Mouse (Mus musculus) layer of hippocampus, postnatal 10 days (tissue): Measurements from ENCODE around the gene Ifitm1. TPM values are rescaled to one million over a fixed set of nuclear protein-coding genes. Genes with fewer than 3 reads are reported as not detected.
"Not testable (repeated sequence)": the region's sequence is repeated elsewhere in the genome, so short reads cannot be mapped to it uniquely, and the experiment has no call there.

ENCODE experiments used
- DNase-seq, 2 experiments: peaks; one replicate each; pipeline ENCODE4 v3.0.0; 2021; ENCODE audit warnings: low spot score in 2 of 2
- total RNA-seq, 2 experiments: library from RNA; stranded (reverse); gene quantifications; 2 replicates each; pipeline ENCODE4 v1.2.3; 2021

Gene Ifitm1
- total RNA-seq, 2 experiments from 2014 or later, result 3.6 to 5.5 TPM

DNA sequence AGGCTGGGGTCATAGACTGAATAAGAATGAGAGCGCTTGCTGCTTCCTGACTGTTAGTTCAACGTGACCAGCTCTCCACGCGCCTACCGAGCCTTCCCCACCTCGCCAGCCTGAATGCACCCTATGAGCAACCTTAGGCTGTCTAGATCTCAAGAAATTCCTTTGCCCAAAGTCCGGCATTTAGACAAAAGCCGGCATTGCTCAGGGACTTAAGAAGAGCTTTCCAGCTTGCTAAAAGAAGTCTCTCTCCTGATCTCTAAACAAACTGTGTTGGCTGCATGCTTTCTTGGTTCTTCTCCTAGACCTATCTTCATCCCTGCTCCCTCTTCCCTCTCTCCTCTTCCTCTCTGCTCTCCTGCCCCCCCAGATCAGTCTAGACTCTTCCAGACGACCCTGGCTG is 7.9 kb downstream of the Ifitm1 start:
- DNase-seq, result no peak

GRCm38 (mm10) chr7:140975465-140975864 is 8.4 kb downstream of the Ifitm1 start:
- DNase-seq, result no peak

- not testable (repeated sequence) for DNase-seq
Measured at GRCm38 (mm10) chr7:140976720-140977119, 9.7 kb downstream of the Ifitm1 start.

DNA sequence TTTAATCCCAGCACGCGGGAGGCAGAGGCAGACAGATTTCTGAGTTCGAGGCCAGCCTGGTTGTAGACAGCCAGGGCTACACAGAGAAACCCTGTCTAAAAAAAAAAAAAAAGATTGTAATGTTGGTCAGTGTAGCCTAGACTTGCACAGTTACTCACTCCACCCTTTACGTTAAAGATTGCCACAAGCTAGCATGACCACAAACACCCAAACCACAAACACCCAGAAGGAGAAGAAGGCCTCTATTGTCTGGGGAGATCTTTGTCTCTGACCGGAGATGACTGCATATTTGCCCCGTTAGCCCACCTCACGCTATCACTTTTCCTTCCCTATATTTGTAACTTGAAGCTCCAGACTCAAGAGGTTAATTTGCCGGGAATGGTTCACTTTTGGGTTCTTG is 14.7 kb downstream of the Ifitm1 start:
- DNase-seq, result no peak

DNA sequence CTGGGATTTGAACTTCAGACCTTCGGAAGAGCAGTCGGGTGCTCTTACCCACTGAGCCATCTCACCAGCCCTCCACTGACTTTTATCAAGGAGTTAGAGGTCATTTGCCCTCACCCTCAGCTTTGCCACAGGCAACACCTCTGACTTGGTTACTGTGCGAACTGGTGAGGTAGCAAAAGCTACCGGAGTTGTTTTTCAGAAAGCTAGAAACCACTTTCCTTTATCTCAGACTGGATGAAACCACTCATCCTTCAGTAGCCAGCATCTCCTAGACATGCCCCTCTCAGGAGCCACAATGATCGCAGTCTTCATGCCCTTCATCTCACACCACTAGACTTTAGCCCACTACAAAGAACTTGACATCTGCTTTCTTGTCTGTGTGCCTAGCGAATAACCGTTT is 15.9 kb downstream of the Ifitm1 start:
- no peak for DNase-seq

GRCm38 (mm10) chr7:140987182-140988138 is 20.4 kb downstream of the Ifitm1 start:
- no peak for DNase-seq

DNA sequence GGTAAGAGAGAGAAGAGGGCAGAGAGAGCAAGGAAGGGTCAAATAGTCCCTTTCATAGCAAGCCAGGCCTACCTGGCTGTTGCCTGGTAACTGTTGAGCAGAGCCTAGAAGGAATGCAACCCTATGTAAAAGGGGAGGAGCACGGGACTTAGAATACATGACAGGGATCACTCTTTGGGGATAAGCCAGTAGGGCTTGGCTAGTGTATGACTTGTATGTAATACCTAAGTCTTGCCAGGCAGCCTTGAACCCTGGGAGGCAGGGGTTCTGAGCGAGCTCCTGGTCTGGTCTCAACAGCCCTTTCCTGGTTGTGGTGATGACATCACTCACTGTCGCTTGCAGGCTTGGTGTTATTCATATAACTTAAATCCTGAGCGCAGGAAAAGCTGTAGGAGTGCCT is 22.0 kb downstream of the Ifitm1 start:
- DNase-seq, result no peak

DNA sequence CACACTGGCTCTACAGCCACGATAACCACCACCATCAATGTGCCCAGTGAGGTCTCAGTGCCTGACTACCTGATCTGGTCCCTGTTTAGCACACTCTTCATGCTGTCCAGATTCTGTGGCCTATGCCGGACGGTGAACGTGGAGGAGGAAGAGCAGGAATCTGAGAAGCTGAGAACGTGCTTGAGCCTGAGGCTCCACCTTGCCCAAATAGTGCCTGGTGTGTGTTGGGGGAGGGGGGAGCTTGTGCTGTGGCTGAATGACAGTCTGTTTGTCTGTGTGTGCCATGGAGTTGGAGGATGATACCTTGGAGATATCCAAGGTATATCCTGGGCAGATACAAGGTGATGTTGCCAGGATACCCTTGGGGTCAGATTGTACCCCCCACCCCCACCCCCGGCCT is 23.2 kb downstream of the Ifitm1 start:
- no peak for DNase-seq

DNA sequence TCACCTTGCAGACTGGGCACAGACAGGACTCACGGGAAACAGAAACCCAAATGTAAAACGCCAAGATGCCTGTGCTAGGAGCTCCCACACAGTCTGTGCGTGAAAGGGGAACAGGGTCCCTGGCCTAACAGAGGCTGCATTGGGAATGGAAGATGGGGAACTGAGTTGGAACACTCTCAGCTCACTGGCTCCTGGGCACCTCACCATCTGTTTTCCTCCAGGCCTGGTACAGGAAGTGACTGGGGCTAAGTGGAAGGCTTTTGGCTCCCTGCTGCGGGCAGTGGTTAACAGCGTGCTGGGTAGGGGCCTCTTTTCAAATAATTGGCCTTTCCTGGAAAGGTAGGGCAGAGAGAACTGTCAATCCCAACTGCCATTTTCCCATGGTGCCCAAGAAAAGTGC is 23.6 kb downstream of the Ifitm1 start:
- DNase-seq, result no peak

DNA sequence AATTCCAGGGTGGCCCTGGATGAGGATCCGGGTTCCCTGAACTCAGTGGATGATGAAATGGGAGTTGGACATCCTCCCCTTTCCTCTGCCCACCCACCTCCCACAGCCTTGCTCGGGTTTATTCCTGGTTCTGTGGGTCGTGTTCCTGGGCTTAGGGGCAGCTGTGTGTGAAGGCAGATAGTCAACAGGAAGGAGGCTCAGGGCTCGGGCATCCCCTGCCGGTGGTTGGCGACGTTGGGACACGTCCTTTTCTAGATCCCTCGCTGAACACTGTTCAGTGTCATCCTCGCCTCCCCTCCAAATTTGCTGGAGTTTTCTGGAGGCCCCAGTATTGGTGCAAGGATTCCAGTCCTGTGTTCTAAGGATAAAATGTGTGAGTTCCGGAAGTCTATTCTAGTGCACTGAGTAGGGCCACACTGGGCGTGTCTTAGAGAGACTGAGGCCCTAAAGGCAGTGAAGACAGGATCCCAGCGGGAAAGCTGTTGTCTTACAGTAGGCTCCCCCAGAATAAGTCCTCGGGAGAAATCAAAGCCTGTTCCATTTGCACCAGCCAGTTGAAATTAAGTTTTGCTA is 24.2 kb downstream of the Ifitm1 start:
- DNase-seq, result no peak

DNA sequence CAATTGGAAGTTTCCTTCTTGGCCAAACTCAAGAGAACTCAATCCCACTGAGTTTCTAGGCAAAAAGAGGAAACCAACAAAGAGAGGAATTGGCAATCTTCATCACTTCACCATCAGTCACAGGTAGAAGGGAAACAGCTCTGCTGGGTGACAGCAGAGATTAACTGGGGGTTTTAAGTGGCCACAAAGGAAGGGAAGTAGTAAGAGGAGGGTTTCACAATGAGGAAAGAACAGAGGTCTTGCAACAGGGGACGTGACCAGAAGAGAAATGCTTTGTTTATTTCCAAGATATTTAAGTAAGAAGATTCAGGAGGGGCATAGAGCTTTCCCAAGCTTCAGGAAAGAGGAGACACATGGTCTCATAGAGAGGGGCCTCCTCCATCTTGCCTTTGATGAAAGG is 30.8 kb downstream of the Ifitm1 start:
- DNase-seq, result no peak

- no peak for DNase-seq
Measured at GRCm38 (mm10) chr7:140998853-140999700, 32.1 kb downstream of the Ifitm1 start.

- no peak for DNase-seq
Measured at GRCm38 (mm10) chr7:141000881-141001708, 34.1 kb downstream of the Ifitm1 start.

GRCm38 (mm10) chr7:141003248-141004010 is 36.4 kb downstream of the Ifitm1 start:
- DNase-seq, result no peak

DNA sequence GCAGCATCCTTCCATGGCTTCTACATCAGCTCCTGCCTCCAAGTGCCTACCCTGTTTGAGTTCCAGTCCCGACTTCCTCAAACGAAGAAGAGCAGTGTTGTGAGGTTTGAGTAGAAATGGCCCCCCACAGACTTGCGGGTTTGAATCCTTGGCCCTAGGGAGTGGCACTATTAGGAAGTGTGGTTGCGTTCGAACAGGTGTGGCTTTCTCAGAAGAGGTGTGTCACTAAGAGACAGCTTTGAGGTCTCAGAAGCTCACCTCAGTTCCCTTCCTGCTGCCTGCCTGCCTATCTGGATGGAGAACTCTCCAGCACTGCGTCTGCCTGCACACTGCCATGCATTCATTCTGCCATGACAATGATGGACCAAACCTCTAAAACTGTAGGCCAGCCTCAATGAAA is 39.4 kb downstream of the Ifitm1 start:
- DNase-seq, result no peak

DNA sequence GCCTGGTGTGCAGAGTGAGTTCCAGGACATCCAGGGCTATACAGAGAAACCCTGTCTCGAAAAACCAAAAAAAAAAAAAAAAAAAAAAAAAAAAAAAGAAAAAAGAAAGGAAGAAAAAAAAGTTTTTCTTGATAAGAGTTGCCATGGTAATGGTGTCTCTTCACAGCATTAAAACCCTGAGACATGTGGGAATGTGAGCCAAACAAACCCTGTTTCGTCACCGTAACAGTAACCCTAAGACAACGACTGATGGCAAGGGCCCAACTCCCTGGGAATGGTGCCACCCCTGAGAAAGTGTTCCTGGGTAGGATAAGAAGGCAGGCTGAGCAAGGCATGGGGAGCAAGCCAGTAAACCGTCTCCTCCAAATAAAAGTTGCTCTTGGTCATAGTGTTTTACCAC is 39.9 kb downstream of the Ifitm1 start:
- DNase-seq, result peak; percentile 33 to 42

DNA sequence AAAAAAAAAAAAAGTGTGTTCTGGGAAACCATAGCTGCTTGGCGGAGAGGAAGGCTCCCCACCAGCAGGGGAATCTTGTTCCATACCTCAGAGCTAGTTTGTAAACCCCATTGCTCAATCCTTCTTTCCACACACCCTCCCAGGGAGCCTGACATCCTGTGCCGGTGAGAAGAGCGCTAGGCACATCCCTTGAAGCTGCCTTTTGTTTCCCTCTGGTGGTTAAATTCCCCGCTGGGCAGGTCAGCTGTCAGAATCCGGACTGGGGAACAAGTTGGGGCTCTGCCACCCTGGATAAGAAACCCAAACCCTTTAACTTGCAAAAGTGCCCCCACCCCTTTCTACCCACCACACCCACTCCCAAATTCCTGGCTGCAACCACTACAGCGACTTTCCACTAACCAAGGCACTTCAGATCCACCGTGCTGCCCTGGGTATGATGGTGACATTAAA is 41.3 kb downstream of the Ifitm1 start:
- peak in 1 of 2 experiments; percentile 16 for DNase-seq

- DNase-seq, result peak; percentile 67 to 69
Measured at GRCm38 (mm10) chr7:141008938-141009660, 42.1 kb downstream of the Ifitm1 start.

- no peak for DNase-seq
Measured at GRCm38 (mm10) chr7:141009665-141010064, 42.6 kb downstream of the Ifitm1 start.
